Mouse (Mus musculus): ENCODE data around the gene Bcl7c. TPM values are rescaled to one million over a fixed set of nuclear protein-coding genes. Genes with fewer than 3 reads are reported as not detected.
"Not testable (repeated sequence)": the region's sequence is repeated elsewhere in the genome, so short reads cannot be mapped to it uniquely, and the experiment has no call there.

Gene Bcl7c
- total RNA-seq (2021): 10 to 100 TPM; 23.1 to 25.8 TPM

- DNase-seq: peak; percentile 80 to 84
Observed at GRCm38 (mm10) chr7:127708207-127709078, at the start of gene Bcl7c. Gene Bcl7c, minus strand, starts transcription at chr7:127708933.

GRCm38 (mm10) chr7:127753741-127754140, 45.0 kb upstream of the Bcl7c start:
- DNase-seq: no peak

GRCm38 (mm10) chr7:127753158-127753557, 44.4 kb upstream of the Bcl7c start:
- DNase-seq: no peak

GRCm38 (mm10) chr7:127752069-127752468, 43.3 kb upstream of the Bcl7c start:
- no peak for DNase-seq

DNA sequence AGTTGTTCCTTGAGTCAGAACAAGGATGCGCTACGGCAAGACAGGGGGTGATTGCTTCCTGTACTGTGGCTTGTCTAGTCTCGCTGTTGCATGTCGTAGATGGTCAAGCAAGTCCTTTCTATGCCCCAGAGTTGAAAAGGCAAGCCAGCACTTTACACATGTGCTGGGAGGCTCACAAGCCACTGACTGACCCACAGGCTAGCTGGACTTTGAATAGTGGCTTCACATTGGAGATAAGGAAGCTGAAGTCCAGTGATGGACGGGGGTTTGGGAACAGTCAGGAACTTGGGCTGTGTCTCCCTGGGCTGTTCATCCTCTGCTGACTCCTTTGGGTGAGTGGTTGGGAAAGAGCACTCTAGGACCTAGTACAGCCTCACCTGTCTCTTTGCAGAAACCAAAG, 42.9 kb upstream of the Bcl7c start:
- DNase-seq: no peak

DNA sequence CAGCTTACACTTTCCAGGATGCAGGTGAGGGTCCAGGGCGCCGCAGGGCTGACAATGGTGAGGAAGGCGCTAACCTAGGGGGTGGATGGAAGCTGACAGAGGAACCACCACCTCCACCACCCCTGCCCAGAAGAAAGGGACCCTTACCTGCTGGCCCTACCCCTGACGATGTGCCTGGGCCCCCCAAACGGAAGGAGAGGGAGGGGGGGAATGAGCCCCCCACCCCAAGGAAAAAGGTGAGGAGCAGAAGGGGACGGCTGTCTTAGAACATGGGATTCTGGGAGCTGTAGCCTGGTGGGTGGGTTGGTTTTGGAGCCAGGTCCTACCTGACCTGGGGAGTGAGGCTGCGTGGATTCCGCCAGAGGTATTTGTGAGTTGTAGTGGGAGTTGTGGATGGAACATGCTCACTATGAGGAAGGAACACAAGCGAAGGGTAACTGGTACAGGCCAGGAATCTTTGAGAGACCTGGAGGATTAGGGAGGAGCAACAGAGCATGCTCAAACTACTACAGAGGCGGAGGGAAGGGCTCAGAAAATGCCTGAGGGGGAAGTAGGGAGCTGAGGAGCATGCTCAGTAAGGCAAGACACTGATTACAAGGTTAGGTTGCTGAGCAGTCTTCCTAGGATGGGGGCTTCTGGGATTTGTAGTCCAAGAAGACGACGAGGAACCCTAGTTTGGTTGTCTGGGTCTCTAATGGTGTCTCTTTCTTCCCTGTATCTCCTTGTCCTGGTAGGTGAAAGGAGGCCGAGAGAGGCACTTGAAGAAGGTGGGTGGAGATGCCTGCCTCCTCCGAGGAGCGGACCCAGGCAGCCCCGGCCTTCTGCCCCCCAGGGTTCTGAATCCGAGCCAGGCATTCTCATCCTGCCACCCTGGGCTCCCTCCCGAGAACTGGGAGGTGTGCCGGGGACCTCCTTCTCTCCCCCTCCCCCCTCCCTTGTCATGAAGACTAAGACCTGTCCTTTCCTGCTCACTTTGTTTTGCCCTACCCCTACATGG, 41.7 kb upstream of the Bcl7c start:
- peak in 1 of 2 experiments; percentile 32 for DNase-seq

DNA sequence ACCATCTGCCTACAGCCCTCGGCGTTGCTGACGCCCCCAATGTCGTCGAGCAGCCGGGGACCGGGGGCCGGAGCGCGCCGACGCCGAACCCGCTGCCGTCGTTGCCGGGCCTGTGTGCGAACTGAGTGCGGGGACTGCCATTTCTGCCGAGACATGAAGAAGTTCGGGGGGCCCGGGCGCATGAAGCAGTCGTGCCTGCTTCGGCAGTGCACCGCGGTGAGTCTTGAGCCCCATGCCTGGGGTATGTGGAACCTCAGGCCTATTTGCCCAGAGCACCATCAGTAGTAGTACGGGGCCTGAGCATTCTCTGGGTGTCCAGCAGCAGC, 39.5 kb upstream of the Bcl7c start:
- no peak for DNase-seq

DNA sequence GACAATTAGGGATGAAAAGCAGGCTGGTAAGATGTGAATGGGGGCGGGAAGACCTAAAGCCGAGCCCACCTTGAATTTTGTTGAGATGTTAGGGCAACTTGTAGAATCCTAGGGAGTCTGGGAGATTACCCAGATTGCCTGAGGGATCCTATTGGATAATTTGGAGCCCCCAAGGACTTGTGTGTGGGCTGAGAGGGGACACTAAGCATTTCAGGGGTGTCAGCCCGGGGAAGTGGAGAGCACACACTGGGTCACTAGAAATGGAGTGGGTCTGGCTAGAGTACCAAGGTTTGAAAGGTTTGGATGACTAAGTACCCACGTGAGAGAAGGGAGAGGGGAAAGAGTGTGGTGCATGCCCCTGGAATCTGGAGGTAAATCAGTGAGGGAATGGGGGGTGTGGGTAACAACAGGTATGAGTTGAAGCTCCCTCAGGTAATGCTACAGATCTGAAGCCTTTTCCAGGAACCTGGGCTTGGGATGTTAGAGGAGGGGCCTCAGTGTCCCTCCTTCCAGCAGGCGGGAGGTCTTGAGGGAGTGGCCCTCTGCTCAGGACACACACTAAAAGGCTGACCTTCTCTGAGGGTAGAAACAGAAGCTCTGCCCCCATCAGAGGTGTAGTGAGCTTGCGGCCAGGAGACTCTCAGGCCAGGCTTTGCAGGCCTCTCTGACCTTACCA, 39.0 kb upstream of the Bcl7c start:
- no peak for DNase-seq

- DNase-seq: no peak
Observed at GRCm38 (mm10) chr7:127746494-127747491, 38.1 kb upstream of the Bcl7c start.

DNA sequence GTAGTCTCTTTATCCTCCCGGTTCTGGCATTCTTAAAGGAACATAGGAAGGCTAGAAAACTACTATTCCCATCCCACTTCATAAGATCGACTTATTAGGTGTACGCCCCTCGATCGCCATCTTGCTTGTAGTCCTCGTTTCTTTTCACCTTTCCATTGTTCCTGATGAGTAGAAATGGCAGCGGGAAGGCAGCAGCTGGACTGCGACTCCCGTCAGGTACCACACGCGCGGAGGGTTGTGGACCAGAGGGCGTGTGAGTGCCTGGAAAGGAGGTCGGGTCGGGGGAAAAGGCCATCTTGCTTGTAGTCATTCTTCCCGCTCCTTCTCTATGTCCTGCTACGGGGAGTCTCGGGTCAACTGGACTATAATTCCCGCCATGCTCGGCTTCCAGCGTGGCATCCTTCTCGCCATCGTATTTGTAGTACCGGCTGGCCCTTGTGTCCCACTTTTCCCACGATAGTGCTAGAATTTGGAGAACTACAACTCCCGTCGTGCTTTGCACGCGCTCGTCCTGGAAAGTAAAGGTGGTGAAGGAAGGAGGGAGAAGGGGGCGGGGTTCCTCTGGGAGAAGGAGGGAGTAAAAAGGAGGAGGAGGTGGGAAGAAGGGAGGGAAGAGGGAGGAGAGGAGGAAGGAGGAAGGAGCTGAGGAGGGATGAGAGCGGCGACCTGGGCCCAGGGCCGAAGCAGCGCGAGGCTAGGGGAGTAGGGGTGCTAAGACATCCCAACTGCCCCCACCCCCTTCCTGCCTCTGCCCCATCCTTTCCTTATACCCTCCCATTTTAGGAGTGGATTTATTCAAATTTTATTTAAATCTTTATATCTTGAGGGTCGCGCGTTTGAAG, 37.1 kb upstream of the Bcl7c start:
- DNase-seq: peak; percentile 97

DNA sequence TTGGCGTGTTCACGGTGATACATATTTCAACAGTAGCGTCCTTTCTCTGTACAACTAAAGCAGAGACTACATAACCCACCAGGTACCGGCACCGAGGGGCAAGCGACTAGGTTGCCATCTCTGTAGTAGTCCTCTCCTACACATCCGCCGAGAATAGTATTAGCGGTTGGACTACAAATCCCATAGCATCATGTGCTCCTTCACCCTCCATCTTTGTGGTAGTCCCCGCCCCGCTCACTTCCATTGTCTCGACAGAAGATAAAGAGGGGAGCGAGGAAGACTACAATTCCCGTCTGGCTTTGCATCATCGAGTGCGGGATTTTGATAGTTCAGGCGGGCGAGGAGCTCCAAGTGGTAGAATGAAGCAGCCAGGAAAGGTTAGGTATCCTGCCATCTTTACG, 36.5 kb upstream of the Bcl7c start:
- DNase-seq: peak; percentile 92 to 94

DNA sequence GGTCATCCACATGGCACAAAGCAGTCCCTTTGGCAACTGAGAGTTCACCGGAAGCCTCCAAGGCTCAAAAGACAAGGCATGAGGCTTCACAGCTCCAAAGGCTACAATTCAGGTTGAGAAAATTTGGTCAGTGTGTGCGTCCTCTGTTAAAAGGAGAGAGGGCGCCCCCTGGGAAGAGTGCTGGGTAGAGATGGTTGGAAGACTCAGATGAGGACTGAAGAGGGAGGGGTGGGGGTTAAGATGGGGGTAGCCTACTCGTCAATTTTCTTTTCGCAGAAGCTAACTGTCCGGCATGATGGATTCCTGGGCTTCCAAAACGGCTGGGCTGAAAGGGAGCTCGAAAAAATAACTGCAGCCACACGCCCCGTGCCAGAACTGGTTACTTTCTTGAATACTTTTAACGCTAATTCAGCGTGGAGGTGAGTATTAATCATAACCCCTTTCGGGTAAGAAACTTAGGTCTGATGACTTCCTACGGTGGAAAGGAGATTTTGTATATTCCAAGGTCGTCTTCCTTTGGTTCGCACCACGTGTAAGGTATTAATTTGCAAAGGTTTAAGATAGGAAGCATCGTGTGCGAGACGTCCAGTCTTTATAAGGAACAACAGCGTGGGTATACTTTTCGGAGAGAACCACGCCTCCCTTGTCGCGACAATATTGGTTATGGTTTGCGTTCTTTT, 35.8 kb upstream of the Bcl7c start, which contains the start of gene Fbxl19:
Gene Fbxl19, plus strand, starts transcription at position 178 of the 680 bp plus-strand sequence.
- peak; percentile 67 to 73 for DNase-seq

GRCm38 (mm10) chr7:127732066-127732465, 23.3 kb upstream of the Bcl7c start, which contains the start of gene Ctf2:
Gene Ctf2, minus strand, starts transcription at chr7:127732166.
- DNase-seq: not testable (repeated sequence)

DNA sequence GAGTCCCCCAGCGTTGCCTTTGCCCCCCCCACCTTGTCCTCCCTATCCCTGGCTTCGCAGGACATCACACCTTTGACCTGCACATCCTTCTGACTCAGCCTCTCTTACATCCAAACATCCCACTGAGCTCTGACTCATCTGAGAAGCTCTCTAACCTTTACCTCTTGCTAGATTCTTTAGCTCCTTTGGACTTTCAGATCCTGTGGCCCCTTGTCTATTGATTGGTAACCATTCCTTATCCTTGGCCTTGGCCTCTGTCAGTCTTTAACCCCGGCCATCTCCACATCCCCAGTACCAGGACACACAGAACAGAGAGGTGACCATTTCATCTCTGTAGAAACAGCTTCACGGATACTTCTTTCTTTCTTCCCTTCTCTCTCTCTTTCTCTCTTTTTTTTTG, 21.4 kb upstream of the Bcl7c start:
- DNase-seq: no peak

- no peak for DNase-seq
Observed at GRCm38 (mm10) chr7:127727898-127728297, 19.2 kb upstream of the Bcl7c start.

DNA sequence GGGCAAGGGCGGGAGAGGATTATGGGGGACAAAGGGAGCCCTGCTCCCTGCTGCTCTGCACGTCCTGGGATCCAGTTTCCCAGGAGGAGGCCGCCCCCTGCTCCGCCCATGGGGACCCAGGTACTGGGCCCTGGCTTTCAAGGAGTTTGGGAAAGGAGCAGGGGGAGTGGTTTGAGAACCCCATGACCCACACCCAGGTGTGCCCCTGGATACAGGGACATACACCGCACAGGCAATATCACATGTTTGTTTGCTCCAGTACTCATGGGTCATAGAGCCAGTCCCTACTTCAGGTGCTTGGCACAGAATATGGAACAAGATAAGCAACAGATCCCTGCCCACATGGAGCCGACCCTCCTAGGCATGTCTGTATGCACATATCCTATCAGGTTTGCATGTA, 17.2 kb upstream of the Bcl7c start:
- DNase-seq: no peak

DNA sequence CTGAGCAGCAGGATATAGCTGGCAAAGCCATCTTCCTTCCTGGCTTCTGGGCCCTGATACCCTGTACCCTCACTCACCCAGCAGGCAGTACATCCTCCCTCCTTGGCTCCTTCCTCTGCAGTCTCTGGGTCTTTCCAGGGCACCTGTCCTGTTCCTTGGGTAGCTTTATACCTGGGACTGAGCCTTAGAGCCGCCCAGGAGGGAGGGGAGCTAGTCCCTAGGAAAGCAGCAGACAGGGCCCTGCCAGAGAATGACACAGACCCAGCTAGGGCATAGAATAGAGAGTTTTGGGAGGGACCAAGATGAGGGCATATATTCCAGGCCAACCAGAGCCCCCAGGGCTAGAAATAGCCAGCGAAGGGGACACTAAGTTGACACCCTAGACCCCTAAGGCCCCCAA, 16.8 kb upstream of the Bcl7c start:
- no peak for DNase-seq

DNA sequence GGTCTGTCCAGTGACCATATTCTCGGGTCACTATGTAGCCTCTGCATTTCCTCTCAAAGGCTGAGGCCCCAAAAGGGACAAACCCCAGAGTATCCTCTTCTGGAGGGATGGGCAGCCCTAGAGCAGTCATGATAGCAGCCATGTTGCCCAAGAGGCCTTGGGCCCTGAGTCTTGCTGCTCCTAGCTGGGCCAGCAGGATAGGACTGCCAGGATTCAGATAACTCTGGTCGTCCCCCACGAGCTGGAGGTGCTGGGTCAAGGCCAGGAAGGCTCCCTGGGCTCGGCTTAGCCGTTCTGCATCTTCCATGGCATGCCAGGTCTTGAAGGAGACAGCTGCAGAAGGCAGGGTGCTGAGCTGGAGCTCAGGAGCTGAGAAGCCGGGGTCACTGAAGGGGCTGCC, 10.5 kb upstream of the Bcl7c start:
- no peak for DNase-seq

DNA sequence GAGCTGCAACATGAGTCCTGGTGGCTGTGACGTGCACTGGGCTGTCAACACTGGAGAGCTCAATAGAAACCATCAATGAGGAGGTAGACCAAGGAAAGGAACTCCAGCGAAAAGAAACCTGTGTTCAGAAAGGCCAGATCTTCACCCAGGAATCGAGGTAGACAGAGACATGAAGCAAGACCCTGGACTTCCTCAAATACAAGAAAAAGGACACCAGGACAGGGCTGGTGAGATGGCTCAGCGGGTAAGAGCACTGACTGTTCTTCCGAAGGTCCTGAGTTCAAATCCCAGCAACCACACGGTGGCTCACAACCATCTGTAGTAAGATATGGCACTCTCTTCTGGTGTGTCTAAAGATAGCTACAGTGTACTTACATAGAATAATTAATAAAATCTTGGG, 9.6 kb upstream of the Bcl7c start:
- DNase-seq: no peak

DNA sequence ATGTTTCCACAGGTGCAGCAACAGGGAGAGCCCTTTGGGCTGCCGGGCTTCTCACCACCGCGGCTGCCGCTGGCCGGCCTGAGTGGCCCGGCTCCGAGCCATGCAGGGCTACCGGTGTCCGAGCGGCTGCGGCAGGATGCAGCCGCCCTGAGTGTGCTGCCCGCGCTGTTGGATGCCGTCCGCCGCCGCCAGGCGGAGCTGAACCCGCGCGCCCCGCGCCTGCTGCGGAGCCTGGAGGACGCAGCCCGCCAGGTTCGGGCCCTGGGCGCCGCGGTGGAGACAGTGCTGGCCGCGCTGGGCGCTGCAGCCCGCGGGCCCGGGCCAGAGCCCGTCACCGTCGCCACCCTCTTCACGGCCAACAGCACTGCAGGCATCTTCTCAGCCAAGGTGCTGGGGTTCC, 8.3 kb upstream of the Bcl7c start:
- DNase-seq: peak; percentile 52 to 57

Data from layer of hippocampus, postnatal 36 days (tissue).